Mouse (Mus musculus) liver, embryonic 16.5 days (tissue): ENCODE measurements around the gene Pi4ka. TPM values are rescaled to one million over a fixed set of nuclear protein-coding genes. Genes with fewer than 3 reads are reported as not detected.

Experiments
- ATAC-seq: fragments of 200-750 bp; cut with Nextera tagmentation; 2 replicates; pipeline ENCODE4 v1.8.0; 2017; ENCODE audit warnings: low read depth, mild to moderate bottlenecking, moderate number of reproducible peaks, moderate library complexity
- H3K27ac ChIP-seq: fragments of 300-500 bp; sonication (generic); 2 replicates; pipeline ENCODE4 v1.5.1; 2014; ENCODE audit warnings: mild to moderate bottlenecking, low read length
- H3K27me3 ChIP-seq: fragments of 300-500 bp; sonication (generic); 2 replicates; pipeline ENCODE4 v1.6.1; 2014; ENCODE audit warnings: low read depth, low read length, mixed read lengths; ENCODE audit not compliant: control insufficient read depth, insufficient read depth
- H3K36me3 ChIP-seq: fragments of 300-500 bp; sonication (generic); 2 replicates; pipeline ENCODE4 v1.6.1; 2014; ENCODE audit warnings: mild to moderate bottlenecking; ENCODE audit not compliant: control insufficient read depth, insufficient read depth
- H3K4me1 ChIP-seq: fragments of 300-500 bp; sonication (generic); 2 replicates; pipeline ENCODE4 v1.6.1; 2014; ENCODE audit warnings: low read depth, low read length, mixed read lengths; ENCODE audit not compliant: control insufficient read depth
- H3K4me2 ChIP-seq: fragments of 300-500 bp; sonication (generic); 2 replicates; pipeline ENCODE4 v1.6.1; 2014; ENCODE audit warnings: low read depth, low read length, mixed read lengths
- H3K4me3 ChIP-seq: fragments of 300-500 bp; sonication (generic); 2 replicates; pipeline ENCODE4 v1.5.1; 2014; ENCODE audit warnings: low read depth, mild to moderate bottlenecking, low read length
- H3K9ac ChIP-seq: fragments of 300-500 bp; sonication (generic); 2 replicates; pipeline ENCODE4 v1.6.1; 2014; ENCODE audit warnings: low read depth, low read length
- H3K9me3 ChIP-seq: fragments of 300-500 bp; sonication (generic); replicated peaks from 2 replicates; pipeline ENCODE4 v1.6.1; 2016; ENCODE audit warnings: low read length; ENCODE audit not compliant: control insufficient read depth
- whole genome bisulfite sequencing: fragments of 180-500 bp; shearing (Covaris S2); extraction: QIAGEN DNeasy Blood & Tissue Kit; methylation state at CpG from one replicate; pipeline ENCODE4 v1.1.7; 2014; ENCODE audit not compliant: insufficient replicate concordance; 5-methylcytosine and 5-hydroxymethylcytosine counted together
- polyA plus RNA-seq: library from polyadenylated mRNA; unstranded; fragments of >200 nt; fragmentation: Nextera tagmentation; extraction: Ambion mirVana; gene quantifications from 2 replicates; pipeline ENCODE4 v1.2.1, GENCODE M21; 2015

Pi4ka gene
- polyA plus RNA-seq, 1 experiment from 2014 or later: 15.2 TPM

GRCm38 (mm10) chr16:17345141-17345812, 60.8 kb downstream of the Pi4ka start:
- Histone ChIP-seq H3K4me3 (no peak overlapping the region), H3K9me3 (no peaks in the 10 kb centered on the region), H3K4me1 (peaks cover 2% of the 10 kb centered on the region), H3K36me3 (peaks cover 4% of the 10 kb centered on the region), H3K9ac (no peak overlapping the region), H3K27ac (peak overlapping the region; percentile 73), H3K27me3 (no peaks in the 10 kb centered on the region), H3K4me2 (no peak overlapping the region)
- 56% methylated on average over 8 of the region's 8 CpGs for WGBS
- peak; percentile 82 for ATAC-seq

GRCm38 (mm10) chr16:17341847-17342246, 64.3 kb downstream of the Pi4ka start:
- H3K9ac ChIP-seq: no peak overlapping the region
- peaks cover 2% of the 10 kb centered on the region for H3K4me1 ChIP-seq
- H3K4me3 ChIP-seq: no peak overlapping the region
- no peak overlapping the region for H3K4me2 ChIP-seq
- ATAC-seq: no peak
- H3K9me3 ChIP-seq: no peaks in the 10 kb centered on the region
- no peaks in the 10 kb centered on the region for H3K27me3 ChIP-seq
- no peak overlapping the region for H3K27ac ChIP-seq
- peaks cover 2% of the 10 kb centered on the region; the same call in 1 of the 2 replicates for H3K36me3 ChIP-seq
- 71% methylated on average over 4 of the region's 4 CpGs for WGBS

- Histone ChIP-seq H3K36me3 (peaks cover 2% of the 10 kb centered on the region; the same call in 1 of the 2 replicates), H3K4me2 (no peak overlapping the region), H3K27ac (no peak overlapping the region), H3K4me3 (no peak overlapping the region), H3K9me3 (no peaks in the 10 kb centered on the region), H3K27me3 (no peaks in the 10 kb centered on the region), H3K4me1 (peaks cover 2% of the 10 kb centered on the region), H3K9ac (no peak overlapping the region)
- ATAC-seq: no peak
- 59% methylated on average over 2 of the region's 2 CpGs for WGBS
Measured at GRCm38 (mm10) chr16:17340705-17341104, 65.4 kb downstream of the Pi4ka start.

GRCm38 (mm10) chr16:17339701-17340100, 66.4 kb downstream of the Pi4ka start:
- H3K36me3 ChIP-seq: peaks cover 2% of the 10 kb centered on the region; the same call in 1 of the 2 replicates
- peaks cover 2% of the 10 kb centered on the region for H3K4me1 ChIP-seq
- H3K27ac ChIP-seq: no peak overlapping the region
- H3K9ac ChIP-seq: no peak overlapping the region
- WGBS: 73% methylated on average over 7 of the region's 7 CpGs
- H3K4me3 ChIP-seq: no peak overlapping the region
- ATAC-seq: no peak
- H3K4me2 ChIP-seq: no peak overlapping the region
- H3K9me3 ChIP-seq: no peaks in the 10 kb centered on the region
- no peaks in the 10 kb centered on the region for H3K27me3 ChIP-seq

- WGBS: 38% methylated on average over 1 of the region's 1 CpGs
- H3K9ac ChIP-seq: no peak overlapping the region
- H3K4me1 ChIP-seq: no peaks in the 10 kb centered on the region; the same call in 1 of the 2 replicates
- no peaks in the 10 kb centered on the region for H3K9me3 ChIP-seq
- no peak for ATAC-seq
- no peak overlapping the region for H3K27ac ChIP-seq
- no peaks in the 10 kb centered on the region for H3K36me3 ChIP-seq
- no peaks in the 10 kb centered on the region for H3K27me3 ChIP-seq
- peak overlapping the region; percentile 24; the same call in 1 of the 2 replicates for H3K4me2 ChIP-seq
- H3K4me3 ChIP-seq: no peak overlapping the region
Measured at GRCm38 (mm10) chr16:17336089-17336488, 70.0 kb downstream of the Pi4ka start.

- Histone ChIP-seq H3K4me2 (peak overlapping the region; percentile 2; the same call in 1 of the 2 replicates), H3K36me3 (no peaks in the 10 kb centered on the region), H3K4me3 (no peak overlapping the region), H3K9ac (no peak overlapping the region), H3K4me1 (no peaks in the 10 kb centered on the region), H3K27me3 (no peaks in the 10 kb centered on the region), H3K9me3 (no peaks in the 10 kb centered on the region), H3K27ac (no peak overlapping the region)
- no peak for ATAC-seq
Measured at GRCm38 (mm10) chr16:17334574-17334973, 71.5 kb downstream of the Pi4ka start.

GRCm38 (mm10) chr16:17331855-17332254, 74.3 kb downstream of the Pi4ka start:
- no peak overlapping the region for H3K27ac ChIP-seq
- WGBS: 63% methylated on average over 5 of the region's 5 CpGs
- peak; percentile 15; the same call in 1 of the 2 replicates for ATAC-seq
- H3K36me3 ChIP-seq: no peaks in the 10 kb centered on the region
- no peak overlapping the region for H3K4me2 ChIP-seq
- no peak overlapping the region for H3K9ac ChIP-seq
- H3K27me3 ChIP-seq: no peaks in the 10 kb centered on the region
- no peaks in the 10 kb centered on the region for H3K9me3 ChIP-seq
- H3K4me3 ChIP-seq: peak overlapping the region; percentile 33
- H3K4me1 ChIP-seq: no peaks in the 10 kb centered on the region

GRCm38 (mm10) chr16:17331116-17331515, 75.0 kb downstream of the Pi4ka start, which contains the start of gene Serpind1:
Gene Serpind1, plus strand, starts transcription at chr16:17331371.
- Histone ChIP-seq H3K27me3 (no peaks in the 10 kb centered on the region), H3K27ac (peak within 1 kb of the TSS; percentile 35), H3K4me1 (no peaks in the 10 kb centered on the region), H3K36me3 (no peaks in the 10 kb centered on the region), H3K4me3 (peak within 1 kb of the TSS; percentile 33), H3K9ac (no peak within 1 kb of the TSS), H3K9me3 (no peaks in the 10 kb centered on the region), H3K4me2 (no peak within 1 kb of the TSS)
- ATAC-seq: peak; percentile 81
- WGBS: 50% methylated on average over 2 of the region's 2 CpGs

- Histone ChIP-seq H3K9me3 (no peaks in the 10 kb centered on the region), H3K27ac (peak overlapping the region; percentile 8; the same call in 1 of the 2 replicates), H3K4me2 (no peak overlapping the region), H3K9ac (no peak overlapping the region), H3K36me3 (no peaks in the 10 kb centered on the region), H3K27me3 (no peaks in the 10 kb centered on the region), H3K4me1 (no peaks in the 10 kb centered on the region), H3K4me3 (no peak overlapping the region)
- no peak for ATAC-seq
- 69% methylated on average over 1 of the region's 1 CpGs for WGBS
Measured at GRCm38 (mm10) chr16:17329848-17330570, 76.1 kb downstream of the Pi4ka start.
